Mouse (Mus musculus): ENCODE measurements around the gene Tbc1d10b. TPM values are rescaled to one million over a fixed set of nuclear protein-coding genes. Genes with fewer than 3 reads are reported as not detected.

Gene Tbc1d10b
- total and polyA plus RNA-seq, 3 experiments: 18.2 to 28.0 (median 25.6) TPM

DNA sequence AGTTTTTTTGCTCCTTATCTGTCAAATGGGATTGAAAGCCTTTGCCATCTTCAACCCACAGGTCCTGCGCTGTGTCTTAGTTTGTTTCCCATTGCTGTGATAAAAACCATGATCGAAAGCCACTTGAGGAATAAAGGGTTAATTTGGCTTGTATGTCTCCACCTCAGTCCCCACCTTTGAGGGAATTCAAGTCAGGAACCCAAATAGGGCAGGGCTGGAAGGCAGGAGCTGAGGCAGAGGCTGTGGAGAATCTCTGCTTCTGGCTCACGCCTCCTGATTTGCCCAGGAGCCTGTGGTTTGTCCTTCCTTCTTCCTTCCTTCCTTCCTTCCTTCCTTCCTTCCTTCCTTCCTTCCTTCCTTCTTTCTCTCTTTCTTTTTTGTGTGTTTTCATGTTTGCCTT is 14.8 kb upstream of the Tbc1d10b start:
- H3K9me3 ChIP-seq (replicated peaks; ENCODE audit: low read length): peaks cover 4% of the 10 kb centered on the region
- no peak overlapping the region for H3K4me3 ChIP-seq (replicated peaks in 1 of 3; ENCODE audit: low read depth in 2 of 3, low read length in 2 of 3, poor library complexity in 1 of 3)
- H3K79me2 ChIP-seq (replicated peaks; ENCODE audit: control insufficient read depth, extremely low read depth, insufficient read depth, poor library complexity, severe bottlenecking): no peaks in the 10 kb centered on the region
- H3K27me3 ChIP-seq (replicated peaks): no peaks in the 10 kb centered on the region
- no peak for TF ChIP-seq CTCF (conservative IDR thresholded peaks at IDR 0.05 in 1 of 2, IDR thresholded peaks at IDR 0.05 in 1 of 2; ENCODE audit: low read depth in 2 of 2, low read length in 2 of 2)
- no peak for TF ChIP-seq MAFK (IDR thresholded peaks at IDR 0.05; ENCODE audit: insufficient replicate concordance, low read length)
- no peak for TF ChIP-seq ZC3H11A (IDR thresholded peaks at IDR 0.05; ENCODE audit: low read depth, low read length)
- no peak for TF ChIP-seq ZKSCAN1 (IDR thresholded peaks at IDR 0.05; ENCODE audit: borderline replicate concordance, low read depth, low read length)
- TF ChIP-seq JUND (conservative IDR thresholded peaks at IDR 0.05; ENCODE audit: low read depth, low read length): no peak
- TF ChIP-seq SIN3A (IDR thresholded peaks at IDR 0.05; ENCODE audit: low read length): no peak
- no peak for TF ChIP-seq GABPA (IDR thresholded peaks at IDR 0.05; ENCODE audit: insufficient replicate concordance, low read depth, low read length)
- no peak for TF ChIP-seq JUN (IDR thresholded peaks at IDR 0.05; ENCODE audit: insufficient read depth, low read depth, low read length)
- TF ChIP-seq MYC (IDR thresholded peaks at IDR 0.05; ENCODE audit: low read depth, low read length): no peak
- no peak for TF ChIP-seq E2F4 (IDR thresholded peaks at IDR 0.05; ENCODE audit: insufficient replicate concordance, low read depth, low read length)
- no peak for TF ChIP-seq MAZ (IDR thresholded peaks at IDR 0.05; ENCODE audit: low read depth, low read length)
- no peak for TF ChIP-seq MEF2A (IDR thresholded peaks at IDR 0.05; ENCODE audit: borderline replicate concordance, low read depth, low read length)
- H3K36me3 ChIP-seq (replicated peaks in 1 of 2; ENCODE audit: control insufficient read depth in 1 of 2, insufficient read depth in 1 of 2, low read length in 1 of 2): no peaks in the 10 kb centered on the region
- dilution Hi-C loops (cut with MboI; ENCODE audit: extremely low pct_ligation_motif_present, extremely low pct_unique_long_range_greater_than_20kb, low sequenced_read_pairs): no loop called here
- in situ Hi-C loops (cut with MboI; ENCODE audit: low pct_ligation_motif_present, low pct_unique_long_range_greater_than_20kb, low sequenced_read_pairs): no loop called here
- no peak for DNase-seq (ENCODE audit: extremely low read depth)
- no peak overlapping the region for H3K27ac ChIP-seq (ENCODE audit: insufficient read depth, low read depth)
- peaks cover 12 to 39% of the 10 kb centered on the region in 2 experiments; a peak in 3 of 4 replicates for H3K4me1 ChIP-seq (ENCODE audit: control insufficient read depth in 1 of 2, insufficient read depth in 2 of 2)
- no peak overlapping the region for H3K9ac ChIP-seq (ENCODE audit: insufficient read depth, low read depth)
- no peak overlapping the region for H3K4me2 ChIP-seq (ENCODE audit: insufficient read depth, low read depth, poor library complexity, severe bottlenecking)

DNA sequence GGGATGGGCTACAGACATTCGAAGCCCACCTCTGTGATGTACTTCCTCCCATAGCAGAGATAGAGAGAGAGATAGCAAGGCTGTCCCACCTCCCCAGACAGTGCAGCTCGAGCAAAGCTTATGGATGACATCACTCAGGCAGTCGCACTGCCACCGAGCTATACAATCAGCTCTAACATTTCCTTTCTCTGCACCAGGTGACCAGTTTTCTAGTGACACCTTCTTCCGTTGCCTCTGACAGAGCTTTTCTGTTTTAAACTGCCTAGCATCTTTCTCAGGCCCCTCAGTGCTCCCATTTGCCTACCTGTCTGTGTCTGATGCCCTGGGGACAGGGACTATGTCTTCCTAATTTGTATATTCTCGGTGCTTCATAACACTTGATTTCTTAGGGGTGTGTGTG is 12.2 kb upstream of the Tbc1d10b start:
- dilution Hi-C loops (cut with MboI; ENCODE audit: extremely low pct_ligation_motif_present, extremely low pct_unique_long_range_greater_than_20kb, low sequenced_read_pairs) (no loop called here), in situ Hi-C loops (cut with MboI; ENCODE audit: low pct_ligation_motif_present, low pct_unique_long_range_greater_than_20kb, low sequenced_read_pairs) (no loop called here)
- peaks cover 19 to 45% of the 10 kb centered on the region in 2 experiments for H3K4me1 ChIP-seq (ENCODE audit: control insufficient read depth in 1 of 2, insufficient read depth in 2 of 2)
- H3K9ac ChIP-seq (ENCODE audit: insufficient read depth, low read depth): no peak overlapping the region
- H3K9me3 ChIP-seq (replicated peaks; ENCODE audit: low read length): peaks cover 4% of the 10 kb centered on the region
- H3K36me3 ChIP-seq (replicated peaks in 1 of 2; ENCODE audit: control insufficient read depth in 1 of 2, insufficient read depth in 1 of 2, low read length in 1 of 2): peaks cover 9 to 14% of the 10 kb centered on the region in 2 experiments
- H3K27me3 ChIP-seq (replicated peaks): no peaks in the 10 kb centered on the region
- H3K27ac ChIP-seq (ENCODE audit: insufficient read depth, low read depth): no peak overlapping the region
- H3K79me2 ChIP-seq (replicated peaks; ENCODE audit: control insufficient read depth, extremely low read depth, insufficient read depth, poor library complexity, severe bottlenecking): peaks cover 18% of the 10 kb centered on the region
- no peak overlapping the region for H3K4me3 ChIP-seq (replicated peaks in 1 of 3; ENCODE audit: low read depth in 2 of 3, low read length in 2 of 3, poor library complexity in 1 of 3)
- H3K4me2 ChIP-seq (ENCODE audit: insufficient read depth, low read depth, poor library complexity, severe bottlenecking): no peak overlapping the region
- no peak for DNase-seq (ENCODE audit: extremely low read depth)
- TF ChIP-seq ZMIZ1 (IDR thresholded peaks at IDR 0.05; ENCODE audit: low read depth, low read length): no peak
- TF ChIP-seq ZNF384 (IDR thresholded peaks at IDR 0.05; ENCODE audit: low read depth, low read length): no peak
- TF ChIP-seq IRF4 (IDR thresholded peaks at IDR 0.05; ENCODE audit: low read depth, low read length): no peak
- TF ChIP-seq POLR2A (IDR thresholded peaks at IDR 0.05; ENCODE audit: low read depth, low read length): no peak
- TF ChIP-seq ELF1 (IDR thresholded peaks at IDR 0.05; ENCODE audit: low read depth, low read length): no peak
- TF ChIP-seq RCOR1 (conservative IDR thresholded peaks at IDR 0.05; ENCODE audit: low read depth, low read length): no peak
- no peak for TF ChIP-seq NRF1 (IDR thresholded peaks at IDR 0.05; ENCODE audit: low read depth, low read length)
- no peak for TF ChIP-seq JUND (conservative IDR thresholded peaks at IDR 0.05; ENCODE audit: low read depth, low read length)
- no peak for TF ChIP-seq BHLHE40 (IDR thresholded peaks at IDR 0.05; ENCODE audit: low read depth, low read length)
- TF ChIP-seq MXI1 (IDR thresholded peaks at IDR 0.05; ENCODE audit: low read depth, low read length): no peak
- TF ChIP-seq HCFC1 (IDR thresholded peaks at IDR 0.05; ENCODE audit: low read depth, low read length): no peak
- no peak for TF ChIP-seq E2F4 (IDR thresholded peaks at IDR 0.05; ENCODE audit: insufficient replicate concordance, low read depth, low read length)
- TF ChIP-seq MAFK (IDR thresholded peaks at IDR 0.05; ENCODE audit: insufficient replicate concordance, low read length): no peak
- no peak for TF ChIP-seq RAD21 (IDR thresholded peaks at IDR 0.05; ENCODE audit: low read depth, low read length)
- no peak for TF ChIP-seq CHD1 (IDR thresholded peaks at IDR 0.05; ENCODE audit: low read depth, low read length)
- no peak for TF ChIP-seq USF1 (IDR thresholded peaks at IDR 0.05; ENCODE audit: low read depth, low read length)
- TF ChIP-seq UBTF (IDR thresholded peaks at IDR 0.05; ENCODE audit: low read depth, low read length): no peak
- no peak for TF ChIP-seq SIN3A (IDR thresholded peaks at IDR 0.05; ENCODE audit: low read length)
